Mouse (Mus musculus): ENCODE measurements around the gene Tdpoz3. TPM values are rescaled to one million over a fixed set of nuclear protein-coding genes. Genes with fewer than 3 reads are reported as not detected.

Gene Tdpoz3
- polyA plus RNA-seq (2014; fragmentation: Illumina TruSeq; extraction: RNeasy Lipid Tissue Mini Kit (QIAGEN cat#74804)) = not detected

DNA sequence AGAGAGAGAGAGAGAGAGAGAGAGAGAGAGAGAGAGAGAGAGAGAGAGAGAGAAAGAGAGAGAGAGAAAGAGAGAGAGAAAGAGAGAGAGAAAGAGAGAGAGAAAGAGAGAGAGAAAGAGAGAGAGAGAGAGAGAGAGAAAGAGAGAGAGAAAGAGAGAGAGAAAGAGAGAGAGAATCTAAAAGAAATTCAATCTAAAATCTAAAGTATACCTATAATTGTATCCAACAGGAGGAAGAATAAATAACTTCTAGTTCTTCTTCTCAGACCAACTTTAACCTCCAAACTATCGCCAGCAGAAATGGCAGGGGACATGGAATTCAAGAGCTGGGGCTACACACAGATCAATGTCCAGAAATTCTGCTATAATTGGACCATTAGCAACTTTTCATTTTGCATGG lies at the start of gene Tdpoz3:
Tdpoz3 (plus strand) TSS at position 301 of the 400 bp plus-strand sequence.

DNA sequence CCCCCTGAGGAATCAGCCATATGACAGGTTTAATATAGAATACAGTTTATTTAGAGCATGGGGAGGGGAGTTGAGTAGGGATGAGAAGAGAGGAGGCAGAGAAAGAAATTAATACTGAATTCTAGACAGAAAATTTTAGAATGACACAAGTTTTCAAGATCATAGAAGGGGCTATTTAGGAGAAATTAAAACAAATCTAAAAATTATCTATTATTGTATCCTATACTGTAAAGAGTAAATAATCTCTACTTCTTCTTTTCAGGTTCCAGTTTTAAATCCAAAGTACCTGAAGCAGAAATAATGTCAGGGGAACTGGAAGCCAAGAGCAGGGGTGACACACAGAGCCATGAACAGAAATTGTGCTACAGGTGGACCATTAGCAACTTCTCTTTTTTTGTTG lies 29.7 kb upstream of the Tdpoz3 start, which contains the start of gene Tdpoz4:
Tdpoz4 (plus strand) TSS at position 301 of the 400 bp plus-strand sequence.

Other genes with a start within 250 kb of the Tdpoz3 start
- gene Tdpoz2, start 173.3 kb upstream of the Tdpoz3 start, polyA plus RNA-seq (2014; fragmentation: Illumina TruSeq; extraction: RNeasy Lipid Tissue Mini Kit (QIAGEN cat#74804)) = not detected
- not detected for gene Tdpoz1, start 149.7 kb upstream of the Tdpoz3 start, polyA plus RNA-seq (2014; fragmentation: Illumina TruSeq; extraction: RNeasy Lipid Tissue Mini Kit (QIAGEN cat#74804))
- gene Gm37596, start 132.9 kb upstream of the Tdpoz3 start, polyA plus RNA-seq (2014; fragmentation: Illumina TruSeq; extraction: RNeasy Lipid Tissue Mini Kit (QIAGEN cat#74804)) = not detected
- gene Gm5773, start 53.0 kb upstream of the Tdpoz3 start, polyA plus RNA-seq (2014; fragmentation: Illumina TruSeq; extraction: RNeasy Lipid Tissue Mini Kit (QIAGEN cat#74804)) = not detected
- not detected for gene Tdpoz4, start 29.6 kb upstream of the Tdpoz3 start, polyA plus RNA-seq (2014; fragmentation: Illumina TruSeq; extraction: RNeasy Lipid Tissue Mini Kit (QIAGEN cat#74804))
- not detected for gene Gm9117, start 117.5 kb downstream of the Tdpoz3 start, polyA plus RNA-seq (2014; fragmentation: Illumina TruSeq; extraction: RNeasy Lipid Tissue Mini Kit (QIAGEN cat#74804))
- not detected for gene Tdpoz5, start 135.3 kb downstream of the Tdpoz3 start, polyA plus RNA-seq (2014; fragmentation: Illumina TruSeq; extraction: RNeasy Lipid Tissue Mini Kit (QIAGEN cat#74804))
- gene Gm9125, start 228.9 kb downstream of the Tdpoz3 start, polyA plus RNA-seq (2014; fragmentation: Illumina TruSeq; extraction: RNeasy Lipid Tissue Mini Kit (QIAGEN cat#74804)) = not detected
- not detected for gene Gm10697, start 246.6 kb downstream of the Tdpoz3 start, polyA plus RNA-seq (2014; fragmentation: Illumina TruSeq; extraction: RNeasy Lipid Tissue Mini Kit (QIAGEN cat#74804))